Mouse (Mus musculus): ENCODE data around the gene Aurkb. TPM values are rescaled to one million over a fixed set of nuclear protein-coding genes. Genes with fewer than 3 reads are reported as not detected.

The Aurkb gene
- 1 to 10 TPM; 3.4 to 5.2 TPM for polyA plus RNA-seq (2017; shearing (Covaris generic))

GRCm38 (mm10) chr11:69045531-69046394, at the start of gene Aurkb:
Gene Aurkb, plus strand, starts transcription at chr11:69045647.

GRCm38 (mm10) chr11:69008182-69009121, 37.0 kb upstream of the Aurkb start, which contains the start of gene Pfas:
Gene Pfas, minus strand, starts transcription at chr11:69008460.

GRCm38 (mm10) chr11:69015644-69016441, 29.6 kb upstream of the Aurkb start, which contains the start of gene Ctc1:
Gene Ctc1, plus strand, starts transcription at chr11:69015911.

GRCm38 (mm10) chr11:69059357-69059974, 14.0 kb downstream of the Aurkb start, which contains the start of gene Borcs6:
Gene Borcs6, plus strand, starts transcription at chr11:69059717.

GRCm38 (mm10) chr11:69070590-69071222, 25.3 kb downstream of the Aurkb start, which contains the start of gene Tmem107:
Gene Tmem107, plus strand, starts transcription at chr11:69070806.

GRCm38 (mm10) chr11:69088103-69088855, 42.8 kb downstream of the Aurkb start, which contains the start of gene Vamp2:
Gene Vamp2, plus strand, starts transcription at chr11:69088490.

GRCm38 (mm10) chr11:69094697-69095429, 49.4 kb downstream of the Aurkb start, which contains the start of gene Per1:
Gene Per1, plus strand, starts transcription at chr11:69095217.

Other genes with a start within 250 kb of the Aurkb start
- gene Ndel1, start 173.8 kb upstream of the Aurkb start, polyA plus RNA-seq (2017; shearing (Covaris generic)), result 10 to 100 TPM; 58.3 to 68.8 TPM
- gene Rnf222, start 157.1 kb upstream of the Aurkb start, polyA plus RNA-seq (2017; shearing (Covaris generic)), result under 1 TPM in 1 of 2 experiments, not detected in 1; 0.13 TPM
- gene Rpl26, start 144.1 kb upstream of the Aurkb start, polyA plus RNA-seq (2017; shearing (Covaris generic)), result 100 to 1,000 TPM; 738 to 754 TPM
- gene Odf4, start 118.6 kb upstream of the Aurkb start, polyA plus RNA-seq (2017; shearing (Covaris generic)), result 1 to 10 TPM in 1 of 2 experiments, under 1 TPM in 1; 0.51 to 4.0 TPM
- gene Arhgef15, start 88.2 kb upstream of the Aurkb start, polyA plus RNA-seq (2017; shearing (Covaris generic)), result under 1 TPM; 0.19 to 0.78 TPM
- gene Slc25a35, start 77.5 kb upstream of the Aurkb start, polyA plus RNA-seq (2017; shearing (Covaris generic)), result 10 to 100 TPM in 1 of 2 experiments, 1 to 10 TPM in 1; 6.6 to 12.5 TPM
- gene Rangrf, start 70.5 kb upstream of the Aurkb start, polyA plus RNA-seq (2017; shearing (Covaris generic)), result 10 to 100 TPM; 20.6 to 25.1 TPM
- gene Pfas, start 37.2 kb upstream of the Aurkb start, polyA plus RNA-seq (2017; shearing (Covaris generic)), result 1 to 10 TPM; 3.4 to 4.0 TPM
- gene Ctc1, start 29.7 kb upstream of the Aurkb start, polyA plus RNA-seq (2017; shearing (Covaris generic)), result 10 to 100 TPM; 21.2 to 28.1 TPM
- gene Borcs6, start 14.1 kb downstream of the Aurkb start, polyA plus RNA-seq (2017; shearing (Covaris generic)), result 1 to 10 TPM; 6.4 to 7.6 TPM
- 1 to 10 TPM; 2.4 to 4.8 TPM for gene Tmem107, start 25.2 kb downstream of the Aurkb start, polyA plus RNA-seq (2017; shearing (Covaris generic))
- gene Vamp2, start 42.8 kb downstream of the Aurkb start, polyA plus RNA-seq (2017; shearing (Covaris generic)), result 100 to 1,000 TPM; 137 to 175 TPM
- gene Per1, start 49.6 kb downstream of the Aurkb start, polyA plus RNA-seq (2017; shearing (Covaris generic)), result 10 to 100 TPM in 1 of 2 experiments, 1 to 10 TPM in 1; 4.8 to 12.0 TPM
- under 1 TPM in 1 of 2 experiments, not detected in 1; 0.51 TPM for gene Hes7, start 74.8 kb downstream of the Aurkb start, polyA plus RNA-seq (2017; shearing (Covaris generic))
- under 1 TPM in 1 of 2 experiments, not detected in 1; 0.40 TPM for gene 9130213A22Rik, start 76.9 kb downstream of the Aurkb start, polyA plus RNA-seq (2017; shearing (Covaris generic))
- gene Aloxe3, start 80.2 kb downstream of the Aurkb start, polyA plus RNA-seq (2017; shearing (Covaris generic)), result 1 to 10 TPM in 1 of 2 experiments, under 1 TPM in 1; 0.27 to 1.6 TPM
- under 1 TPM in 1 of 2 experiments, not detected in 1; 0.18 TPM for gene Alox12b, start 111.3 kb downstream of the Aurkb start, polyA plus RNA-seq (2017; shearing (Covaris generic))
- 10 to 100 TPM in 1 of 2 experiments, 1 to 10 TPM in 1; 5.9 to 12.5 TPM for gene Alox8, start 152.2 kb downstream of the Aurkb start, polyA plus RNA-seq (2017; shearing (Covaris generic))
- under 1 TPM; 0.34 to 0.43 TPM for gene Gucy2e, start 191.4 kb downstream of the Aurkb start, polyA plus RNA-seq (2017; shearing (Covaris generic))